Mouse (Mus musculus) left cerebral cortex, adult 11 months (tissue): ENCODE measurements around the gene Vmn1r103.
"Not testable (repeated sequence)": the region's sequence is repeated elsewhere in the genome, so short reads cannot be mapped to it uniquely, and the experiment has no call there.

Source experiments
- DNase-seq: peaks from one replicate; pipeline ENCODE4 v3.0.0; 2022; ENCODE audit warnings: low spot score

Gene Vmn1r103

GRCm38 (mm10) chr7:20510434-20510833, at the start of gene Vmn1r103:
Gene Vmn1r103, minus strand, starts transcription at chr7:20510534.
- DNase-seq: not testable (repeated sequence)

GRCm38 (mm10) chr7:20545657-20546056, 35.3 kb upstream of the Vmn1r103 start, which contains the start of gene Gm5726:
Gene Gm5726, minus strand, starts transcription at chr7:20545757.
- DNase-seq: not testable (repeated sequence)

- not testable (repeated sequence) for DNase-seq
Measured at GRCm38 (mm10) chr7:20533537-20533936, 23.2 kb upstream of the Vmn1r103 start, which contains the start of gene Vmn1r104. Gene Vmn1r104, plus strand, starts transcription at chr7:20533837.

- DNase-seq: not testable (repeated sequence)
Measured at GRCm38 (mm10) chr7:20474825-20475224, 35.5 kb downstream of the Vmn1r103 start, which contains the start of gene Gm10670. Gene Gm10670, minus strand, starts transcription at chr7:20474925.
